Mouse (Mus musculus): ENCODE measurements around the gene Lrrfip1.

The Lrrfip1 gene

GRCm38 (mm10) chr1:91054074-91054471, 55.5 kb downstream of the Lrrfip1 start:
- in situ Hi-C loops (cut with MseI, MboI), result no loop called here

GRCm38 (mm10) chr1:91054815-91055214, 56.3 kb downstream of the Lrrfip1 start:
- in situ Hi-C loops (cut with MseI, MboI), result no loop called here

GRCm38 (mm10) chr1:91055744-91056143, 57.2 kb downstream of the Lrrfip1 start:
- in situ Hi-C loops (cut with MseI, MboI), result no loop called here

- in situ Hi-C loops (cut with MseI, MboI), result no loop called here
Observed at GRCm38 (mm10) chr1:91056416-91056815, 57.9 kb downstream of the Lrrfip1 start.

GRCm38 (mm10) chr1:91057311-91058245, 59.0 kb downstream of the Lrrfip1 start:
- in situ Hi-C loops (cut with MseI, MboI), result no loop called here

GRCm38 (mm10) chr1:91058251-91058650, 59.7 kb downstream of the Lrrfip1 start:
- in situ Hi-C loops (cut with MseI, MboI), result no loop called here

GRCm38 (mm10) chr1:91059792-91060604, 61.5 kb downstream of the Lrrfip1 start:
- in situ Hi-C loops (cut with MseI, MboI), result no loop called here

- in situ Hi-C loops (cut with MseI, MboI), result no loop called here
Observed at GRCm38 (mm10) chr1:91061105-91061504, 62.6 kb downstream of the Lrrfip1 start.

- in situ Hi-C loops (cut with MseI, MboI), result no loop called here
Observed at GRCm38 (mm10) chr1:91062363-91062762, 63.8 kb downstream of the Lrrfip1 start.

GRCm38 (mm10) chr1:91064053-91064452, 65.5 kb downstream of the Lrrfip1 start:
- in situ Hi-C loops (cut with MseI, MboI), result no loop called here

- in situ Hi-C loops (cut with MseI, MboI), result no loop called here
Observed at GRCm38 (mm10) chr1:91064903-91065525, 66.5 kb downstream of the Lrrfip1 start.

GRCm38 (mm10) chr1:91066061-91066460, 67.5 kb downstream of the Lrrfip1 start:
- in situ Hi-C loops (cut with MseI, MboI), result no loop called here

GRCm38 (mm10) chr1:91066599-91066998, 68.1 kb downstream of the Lrrfip1 start:
- in situ Hi-C loops (cut with MseI, MboI), result no loop called here

GRCm38 (mm10) chr1:91067716-91068115, 69.2 kb downstream of the Lrrfip1 start:
- in situ Hi-C loops (cut with MseI, MboI), result no loop called here

- in situ Hi-C loops (cut with MseI, MboI), result no loop called here
Observed at GRCm38 (mm10) chr1:91069575-91069974, 71.0 kb downstream of the Lrrfip1 start.

GRCm38 (mm10) chr1:91070547-91070946, 72.0 kb downstream of the Lrrfip1 start:
- in situ Hi-C loops (cut with MseI, MboI), result no loop called here

- in situ Hi-C loops (cut with MseI, MboI), result no loop called here
Observed at GRCm38 (mm10) chr1:91071671-91072290, 73.2 kb downstream of the Lrrfip1 start.

GRCm38 (mm10) chr1:91076946-91077345, 78.4 kb downstream of the Lrrfip1 start:
- in situ Hi-C loops (cut with MseI, MboI), result no loop called here

- in situ Hi-C loops (cut with MseI, MboI), result no loop called here
Observed at GRCm38 (mm10) chr1:91077456-91077855, 78.9 kb downstream of the Lrrfip1 start.

- in situ Hi-C loops (cut with MseI, MboI), result no loop called here
Observed at GRCm38 (mm10) chr1:91077980-91078379, 79.4 kb downstream of the Lrrfip1 start.

GRCm38 (mm10) chr1:91079740-91080422, 81.3 kb downstream of the Lrrfip1 start:
- in situ Hi-C loops (cut with MseI, MboI), result no loop called here

Data from mouse trophoblast stem cell (cell line).